Mouse (Mus musculus): Measurements from ENCODE around the gene Rps6ka3. TPM values are rescaled to one million over a fixed set of nuclear protein-coding genes. Genes with fewer than 3 reads are reported as not detected.

The Rps6ka3 gene
- polyA plus RNA-seq, 1 experiment from 2014 or later: 3.9 TPM

GRCm38 (mm10) chrX:159372753-159373144 is 162.6 kb downstream of the Rps6ka3 start:
- peak overlapping the region; percentile 45 for H3K4me2 ChIP-seq (replicated peaks)
- no peaks in the 10 kb centered on the region for H3K36me3 ChIP-seq
- H3K4me3 ChIP-seq: peak overlapping the region; percentile 69
- peaks cover 10% of the 10 kb centered on the region for H3K4me1 ChIP-seq
- 21% methylated on average over 9 of the region's 9 CpGs for WGBS
- no peak; the same call in 1 of the 2 replicates for ATAC-seq (replicated peaks)
- H3K9me3 ChIP-seq: no peaks in the 10 kb centered on the region
- H3K9ac ChIP-seq (replicated peaks): peak overlapping the region; percentile 63
- peak overlapping the region; percentile 83 for H3K27ac ChIP-seq (replicated peaks)
- H3K27me3 ChIP-seq: no peaks in the 10 kb centered on the region

DNA sequence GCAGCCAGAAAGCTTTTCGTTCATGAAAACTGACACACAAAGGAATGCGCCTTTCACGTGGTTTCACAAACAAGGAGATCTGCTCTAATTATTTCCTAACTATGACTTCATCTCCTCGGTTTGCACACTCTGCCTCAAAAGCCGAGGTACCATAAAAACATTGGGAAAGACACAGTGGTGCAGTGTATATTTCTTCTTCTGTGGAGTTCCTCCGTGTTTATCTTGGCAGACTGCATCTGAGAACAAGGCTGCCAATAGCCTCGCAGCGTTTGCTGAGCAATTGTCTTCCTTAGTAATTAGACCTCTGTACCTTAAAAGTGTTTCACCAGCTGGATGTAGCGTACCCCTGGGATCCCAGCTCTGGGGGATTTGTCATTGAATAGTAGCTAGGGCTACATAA is 177.0 kb downstream of the Rps6ka3 start:
- H3K9me3 ChIP-seq: no peaks in the 10 kb centered on the region
- no peaks in the 10 kb centered on the region for H3K4me1 ChIP-seq
- no peaks in the 10 kb centered on the region for H3K27me3 ChIP-seq
- no peak overlapping the region for H3K27ac ChIP-seq (replicated peaks)
- H3K9ac ChIP-seq (replicated peaks): no peak overlapping the region
- H3K36me3 ChIP-seq: no peaks in the 10 kb centered on the region
- H3K4me2 ChIP-seq (replicated peaks): no peak overlapping the region
- WGBS: 55% methylated on average over 9 of the region's 9 CpGs
- no peak overlapping the region for H3K4me3 ChIP-seq
- ATAC-seq (replicated peaks): no peak

GRCm38 (mm10) chrX:159388953-159389352 is 178.8 kb downstream of the Rps6ka3 start:
- no peak overlapping the region for H3K9ac ChIP-seq (replicated peaks)
- no peak for ATAC-seq (replicated peaks)

GRCm38 (mm10) chrX:159390347-159390962 is 180.3 kb downstream of the Rps6ka3 start:
- Histone ChIP-seq H3K9me3 (no peaks in the 10 kb centered on the region), H3K4me2 (replicated peaks) (no peak overlapping the region), H3K36me3 (no peaks in the 10 kb centered on the region), H3K4me1 (no peaks in the 10 kb centered on the region), H3K4me3 (no peak overlapping the region), H3K9ac (replicated peaks) (no peak overlapping the region), H3K27ac (replicated peaks) (no peak overlapping the region), H3K27me3 (no peaks in the 10 kb centered on the region)
- 85% methylated on average over 6 of the region's 6 CpGs for WGBS
- ATAC-seq (replicated peaks): no peak

More at GRCm38 (mm10) chrX:159388953-159389352, 178.8 kb downstream of the Rps6ka3 start:
- Histone ChIP-seq H3K4me1 (no peaks in the 10 kb centered on the region), H3K4me3 (no peak overlapping the region), H3K27me3 (no peaks in the 10 kb centered on the region), H3K27ac (replicated peaks) (no peak overlapping the region), H3K36me3 (no peaks in the 10 kb centered on the region), H3K4me2 (replicated peaks) (no peak overlapping the region), H3K9me3 (no peaks in the 10 kb centered on the region)

- Histone ChIP-seq H3K4me3 (no peak overlapping the region), H3K4me2 (replicated peaks) (no peak overlapping the region), H3K27ac (replicated peaks) (no peak overlapping the region), H3K9me3 (no peaks in the 10 kb centered on the region), H3K27me3 (no peaks in the 10 kb centered on the region), H3K9ac (replicated peaks) (no peak overlapping the region), H3K4me1 (no peaks in the 10 kb centered on the region), H3K36me3 (no peaks in the 10 kb centered on the region)
- WGBS: 70% methylated on average over 3 of the region's 3 CpGs
- ATAC-seq (replicated peaks): no peak
Observed at GRCm38 (mm10) chrX:159391239-159391638, 181.1 kb downstream of the Rps6ka3 start.

DNA sequence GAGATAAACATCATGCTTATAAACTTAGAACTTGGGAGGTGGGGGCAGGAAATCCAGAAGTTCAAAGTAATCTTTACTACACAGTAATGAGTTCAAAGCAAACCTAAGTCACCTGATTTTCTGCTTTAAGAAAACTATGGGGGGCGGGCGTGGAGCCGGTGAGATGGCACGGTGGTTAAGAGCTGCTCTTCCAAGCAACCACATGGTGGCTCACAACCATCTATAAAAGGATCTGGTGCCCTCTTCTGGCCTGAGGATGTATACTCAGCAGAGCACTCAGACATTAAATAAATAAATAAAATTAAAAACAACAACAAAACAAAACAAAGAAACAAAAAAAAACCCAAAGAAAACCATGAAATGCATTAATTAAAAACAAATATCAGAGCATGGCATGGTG is 199.1 kb downstream of the Rps6ka3 start:
- Histone ChIP-seq H3K4me3 (no peak overlapping the region), H3K27ac (replicated peaks) (no peak overlapping the region), H3K4me1 (no peaks in the 10 kb centered on the region), H3K9ac (replicated peaks) (no peak overlapping the region), H3K4me2 (replicated peaks) (no peak overlapping the region), H3K27me3 (no peaks in the 10 kb centered on the region), H3K9me3 (no peaks in the 10 kb centered on the region), H3K36me3 (no peaks in the 10 kb centered on the region)
- no peak for ATAC-seq (replicated peaks)
- 33% methylated on average over 4 of the region's 4 CpGs for WGBS

GRCm38 (mm10) chrX:159414130-159414828 is 204.2 kb downstream of the Rps6ka3 start, which contains the start of gene Map7d2:
Gene Map7d2, plus strand, starts transcription at chrX:159414572.
- H3K9ac ChIP-seq (replicated peaks): peak within 1 kb of the TSS; percentile 58
- H3K4me1 ChIP-seq: no peaks in the 10 kb centered on the region
- H3K27ac ChIP-seq (replicated peaks): peak within 1 kb of the TSS; percentile 63; the same call in 1 of the 2 replicates
- ATAC-seq (replicated peaks): peak; percentile 95
- 31% methylated on average over 74 of the region's 83 CpGs for WGBS
- peak within 1 kb of the TSS; percentile 71 for H3K4me2 ChIP-seq (replicated peaks)
- no peaks in the 10 kb centered on the region for H3K9me3 ChIP-seq
- H3K27me3 ChIP-seq: no peaks in the 10 kb centered on the region
- no peaks in the 10 kb centered on the region for H3K36me3 ChIP-seq
- H3K4me3 ChIP-seq: peak within 1 kb of the TSS; percentile 69

GRCm38 (mm10) chrX:159414829-159415673 is 204.9 kb downstream of the Rps6ka3 start:
- Histone ChIP-seq H3K4me3 (peak overlapping the region; percentile 69), H3K27me3 (no peaks in the 10 kb centered on the region), H3K9ac (replicated peaks) (peak overlapping the region; percentile 58), H3K4me1 (no peaks in the 10 kb centered on the region), H3K4me2 (replicated peaks) (peak overlapping the region; percentile 71), H3K36me3 (no peaks in the 10 kb centered on the region), H3K27ac (replicated peaks) (peak overlapping the region; percentile 63; the same call in 1 of the 2 replicates), H3K9me3 (no peaks in the 10 kb centered on the region)
- 33% methylated on average over 62 of the region's 65 CpGs for WGBS
- peak; percentile 78 for ATAC-seq (replicated peaks)

Other genes with a start within 250 kb of the Rps6ka3 start
- 119 and 127 TPM in 2 replicates for gene Eif1ax, start 161.9 kb downstream of the Rps6ka3 start, polyA plus RNA-seq (2015; fragmentation: Nextera tagmentation; extraction: Ambion mirVana)
- gene Map7d2, start 204.3 kb downstream of the Rps6ka3 start, polyA plus RNA-seq (2015; fragmentation: Nextera tagmentation; extraction: Ambion mirVana): 17.4 and 17.9 TPM in 2 replicates